Mouse (Mus musculus) ES-Bruce4 (cell line): ENCODE measurements at regions not wholly inside any gene's neighbourhood (a gene's known extent, or its start where the extent isn't known, plus 50 kb on each side); places are given as distances from the start of the nearest gene placed in this dataset.

ENCODE experiments used
- CTCF ChIP-seq: IDR thresholded peaks from one replicate; pipeline ENCODE4 v1.8.1; 2011; ENCODE audit warnings: low read depth, low read length
- POLR2A ChIP-seq: IDR thresholded peaks from one replicate; pipeline ENCODE4 v1.8.1; 2011; ENCODE audit warnings: low read length; ENCODE audit not compliant: insufficient read depth

DNA sequence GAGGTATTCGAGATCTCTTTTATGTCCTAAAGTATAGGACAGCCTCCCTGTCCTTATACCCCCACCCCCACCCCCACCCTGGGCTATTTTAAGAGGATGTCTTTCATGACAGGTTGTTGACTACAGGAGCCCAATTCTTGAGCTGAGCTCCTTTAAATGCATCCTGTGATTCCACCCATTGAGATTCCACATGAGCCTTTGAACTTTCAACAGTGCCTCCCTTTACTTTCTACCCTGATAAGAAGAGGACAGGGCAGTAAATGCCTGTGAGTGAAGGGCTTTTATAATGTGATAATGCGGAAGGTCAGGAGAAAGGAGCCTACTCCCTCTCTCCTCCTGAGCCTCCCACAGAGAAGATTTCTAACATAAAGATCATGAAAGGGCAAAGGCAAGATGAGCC, 97.2 kb upstream of the Lmcd1 start:
- TF ChIP-seq POLR2A: no peak
- TF ChIP-seq CTCF: no peak
